Mouse (Mus musculus): ENCODE results near the gene Gm17409. TPM values are rescaled to one million over a fixed set of nuclear protein-coding genes. Genes with fewer than 3 reads are reported as not detected.
A peak's percentile ranks its signal among the peaks of the same experiment; 100 is the strongest.

The Gm17409 gene
- total and polyA plus RNA-seq, 2 experiments from 2014 or later = not detected

GRCm38 (mm10) chr2:58481450-58482100 lies 11.7 kb downstream of the Gm17409 start:
- Histone ChIP-seq H3K9ac (replicated peaks; ENCODE audit: low read length) (no peak overlapping the region), H3K4me2 (ENCODE audit: low read depth, low read length) (no peak overlapping the region), H3K4me3 (ENCODE audit: low read length) (no peak overlapping the region), H3K4me1 (ENCODE audit: insufficient read depth, low read length) (peaks cover 11% of the 10 kb centered on the region; the same call in 1 of the 2 replicates), H3K36me3 (ENCODE audit: insufficient read depth, low read length) (no peaks in the 10 kb centered on the region), H3K27ac (no peak overlapping the region), H3K9me3 (ENCODE audit: low read length) (no peaks in the 10 kb centered on the region), H3K27me3 (ENCODE audit: insufficient read depth, low read length) (no peaks in the 10 kb centered on the region)
- WGBS = 72% methylated on average over 9 of the region's 9 CpGs
- no peak for TF ChIP-seq CTCF (IDR thresholded peaks at IDR 0.05; ENCODE audit: low read depth)
- DNase-seq (ENCODE audit: low spot score) = no peak
- no peak for ATAC-seq

GRCm38 (mm10) chr2:58484284-58484965 lies 14.5 kb downstream of the Gm17409 start:
- Histone ChIP-seq H3K27ac (no peak overlapping the region), H3K9ac (replicated peaks; ENCODE audit: low read length) (no peak overlapping the region), H3K36me3 (ENCODE audit: insufficient read depth, low read length) (no peaks in the 10 kb centered on the region), H3K4me2 (ENCODE audit: low read depth, low read length) (no peak overlapping the region), H3K27me3 (ENCODE audit: insufficient read depth, low read length) (no peaks in the 10 kb centered on the region), H3K4me3 (ENCODE audit: low read length) (no peak overlapping the region), H3K4me1 (ENCODE audit: insufficient read depth, low read length) (peaks cover 16% of the 10 kb centered on the region; the same call in 1 of the 2 replicates), H3K9me3 (ENCODE audit: low read length) (no peaks in the 10 kb centered on the region)
- WGBS = 46% methylated on average over 7 of the region's 7 CpGs
- no peak for DNase-seq (ENCODE audit: low spot score)
- no peak for ATAC-seq
- TF ChIP-seq CTCF (IDR thresholded peaks at IDR 0.05; ENCODE audit: low read depth) = no peak

GRCm38 (mm10) chr2:58485152-58485551 lies 15.2 kb downstream of the Gm17409 start:
- no peak for TF ChIP-seq CTCF (IDR thresholded peaks at IDR 0.05; ENCODE audit: low read depth)
- H3K27ac ChIP-seq = no peak overlapping the region
- ATAC-seq (no peak), DNase-seq (ENCODE audit: low spot score) (peak; percentile 35)
- no peak overlapping the region for H3K4me3 ChIP-seq (ENCODE audit: low read length)
- H3K9ac ChIP-seq (replicated peaks; ENCODE audit: low read length) = no peak overlapping the region
- no peak overlapping the region for H3K4me2 ChIP-seq (ENCODE audit: low read depth, low read length)
- H3K9me3 ChIP-seq (ENCODE audit: low read length) = no peaks in the 10 kb centered on the region
- no peaks in the 10 kb centered on the region for H3K27me3 ChIP-seq (ENCODE audit: insufficient read depth, low read length)
- H3K36me3 ChIP-seq (ENCODE audit: insufficient read depth, low read length) = no peaks in the 10 kb centered on the region
- H3K4me1 ChIP-seq (ENCODE audit: insufficient read depth, low read length) = peaks cover 16% of the 10 kb centered on the region; the same call in 1 of the 2 replicates
- 16% methylated on average over 4 of the region's 4 CpGs for WGBS

GRCm38 (mm10) chr2:58485683-58486082 lies 15.8 kb downstream of the Gm17409 start:
- DNase-seq (ENCODE audit: low spot score) (no peak), ATAC-seq (no peak)
- H3K36me3 ChIP-seq (ENCODE audit: insufficient read depth, low read length) = no peaks in the 10 kb centered on the region
- no peak overlapping the region for H3K9ac ChIP-seq (replicated peaks; ENCODE audit: low read length)
- H3K4me2 ChIP-seq (ENCODE audit: low read depth, low read length) = no peak overlapping the region
- no peaks in the 10 kb centered on the region for H3K27me3 ChIP-seq (ENCODE audit: insufficient read depth, low read length)
- no peak overlapping the region for H3K4me3 ChIP-seq (ENCODE audit: low read length)
- H3K27ac ChIP-seq = no peak overlapping the region
- no peaks in the 10 kb centered on the region for H3K9me3 ChIP-seq (ENCODE audit: low read length)
- WGBS = 87% methylated on average over 3 of the region's 3 CpGs
- peaks cover 16% of the 10 kb centered on the region; the same call in 1 of the 2 replicates for H3K4me1 ChIP-seq (ENCODE audit: insufficient read depth, low read length)
- TF ChIP-seq CTCF (IDR thresholded peaks at IDR 0.05; ENCODE audit: low read depth) = no peak

GRCm38 (mm10) chr2:58486441-58487278 lies 16.7 kb downstream of the Gm17409 start:
- TF ChIP-seq CTCF (IDR thresholded peaks at IDR 0.05; ENCODE audit: low read depth) = no peak
- no peak for DNase-seq (ENCODE audit: low spot score)
- 50% methylated on average over 14 of the region's 14 CpGs for WGBS
- peaks cover 16% of the 10 kb centered on the region; the same call in 1 of the 2 replicates for H3K4me1 ChIP-seq (ENCODE audit: insufficient read depth, low read length)
- H3K4me3 ChIP-seq (ENCODE audit: low read length) = no peak overlapping the region
- no peak overlapping the region for H3K9ac ChIP-seq (replicated peaks; ENCODE audit: low read length)
- no peaks in the 10 kb centered on the region for H3K27me3 ChIP-seq (ENCODE audit: insufficient read depth, low read length)
- H3K9me3 ChIP-seq (ENCODE audit: low read length) = no peaks in the 10 kb centered on the region
- H3K4me2 ChIP-seq (ENCODE audit: low read depth, low read length) = no peak overlapping the region
- H3K27ac ChIP-seq = no peak overlapping the region
- ATAC-seq = 0 out of 2 replicates have a peak, but pooled peaks have one; percentile 28
- no peaks in the 10 kb centered on the region for H3K36me3 ChIP-seq (ENCODE audit: insufficient read depth, low read length)

- no peaks in the 10 kb centered on the region for H3K9me3 ChIP-seq (ENCODE audit: low read length)
- no peaks in the 10 kb centered on the region for H3K27me3 ChIP-seq (ENCODE audit: insufficient read depth, low read length)
- no peak for ATAC-seq
- no peak overlapping the region for H3K27ac ChIP-seq
- no peaks in the 10 kb centered on the region for H3K36me3 ChIP-seq (ENCODE audit: insufficient read depth, low read length)
- TF ChIP-seq CTCF (IDR thresholded peaks at IDR 0.05; ENCODE audit: low read depth) = no peak
- H3K4me2 ChIP-seq (ENCODE audit: low read depth, low read length) = no peak overlapping the region
- WGBS = 65% methylated on average over 3 of the region's 3 CpGs
- H3K4me3 ChIP-seq (ENCODE audit: low read length) = no peak overlapping the region
- H3K9ac ChIP-seq (replicated peaks; ENCODE audit: low read length) = no peak overlapping the region
- H3K4me1 ChIP-seq (ENCODE audit: insufficient read depth, low read length) = peaks cover 16% of the 10 kb centered on the region; the same call in 1 of the 2 replicates
- DNase-seq (ENCODE audit: low spot score) = no peak
These were observed 17.3 kb downstream of the Gm17409 start for GRCm38 (mm10) chr2:58487279-58487560.
